Mouse (Mus musculus) retina, embryonic 14.5 days (tissue): ENCODE data around the gene Zfp788.
A peak's percentile ranks its signal among the peaks of the same experiment; 100 is the strongest.
"Not testable (repeated sequence)": the region's sequence is repeated elsewhere in the genome, so short reads cannot be mapped to it uniquely, and the experiment has no call there.

Experiments used
- DNase-seq: peaks from one replicate; pipeline ENCODE4 v3.0.0-alpha.2; 2015; ENCODE audit warnings: low spot score

Zfp788 gene

DNA sequence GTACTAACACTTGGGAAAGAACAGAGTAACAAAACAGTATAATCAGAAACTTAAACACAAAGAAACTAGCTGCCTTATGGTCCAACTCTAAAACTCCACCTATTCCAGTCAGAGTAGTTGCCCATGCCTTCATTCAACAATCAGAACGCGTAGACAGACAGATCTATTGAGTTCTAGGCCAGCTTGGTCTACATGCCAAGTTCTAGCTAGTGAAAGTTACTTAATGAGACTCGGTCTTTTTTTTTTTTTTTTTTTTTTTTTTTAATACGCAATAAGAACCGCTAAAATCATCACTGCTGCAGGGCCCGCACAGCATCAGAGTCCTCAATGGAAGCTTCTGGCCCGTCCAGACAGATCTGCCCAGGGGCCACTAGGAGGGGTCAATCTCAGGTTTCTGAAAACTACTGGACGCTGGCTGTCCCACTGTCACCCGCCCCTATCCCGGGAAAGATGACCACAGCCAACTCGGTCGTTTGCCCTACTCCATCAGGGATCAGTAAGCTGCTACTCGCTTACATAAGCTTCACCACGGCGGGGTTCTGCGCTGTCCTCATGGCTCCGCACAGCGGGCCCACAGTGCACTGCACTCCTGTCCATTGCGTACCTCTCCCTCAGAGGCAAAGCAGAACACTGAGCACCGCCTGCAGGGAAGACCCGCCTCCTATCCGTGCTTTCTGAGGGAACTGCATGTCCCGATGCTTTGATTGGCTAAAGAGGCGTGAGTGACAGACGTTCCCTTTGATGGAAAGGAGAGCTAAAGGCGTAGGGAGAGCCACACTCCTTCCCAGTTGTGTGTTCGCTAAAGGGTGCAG is at the start of gene Zfp788:
Gene Zfp788 (plus strand): TSS at position 795 of the 812 bp plus-strand sequence.
- DNase-seq = peak; percentile 93

DNA sequence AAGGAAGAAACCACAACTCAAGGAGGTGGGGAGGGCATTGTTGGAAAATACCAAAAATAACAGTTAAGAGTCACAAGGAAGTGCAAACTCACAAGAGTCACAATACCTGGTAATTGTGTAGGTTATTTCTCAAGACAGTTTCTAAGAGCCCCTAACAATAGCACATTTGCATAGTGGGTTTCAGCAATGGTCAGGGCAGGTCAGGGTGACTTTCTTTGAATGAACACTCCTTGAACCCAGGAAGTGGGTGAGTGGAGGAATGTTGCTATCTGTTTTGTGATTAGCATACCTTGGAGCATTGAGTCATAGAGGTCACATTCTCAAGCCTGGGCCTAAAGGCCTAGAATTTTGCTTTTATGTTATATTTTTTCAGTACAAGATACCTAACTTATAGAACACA is 45.2 kb upstream of the Zfp788 start:
- DNase-seq = not testable (repeated sequence)

DNA sequence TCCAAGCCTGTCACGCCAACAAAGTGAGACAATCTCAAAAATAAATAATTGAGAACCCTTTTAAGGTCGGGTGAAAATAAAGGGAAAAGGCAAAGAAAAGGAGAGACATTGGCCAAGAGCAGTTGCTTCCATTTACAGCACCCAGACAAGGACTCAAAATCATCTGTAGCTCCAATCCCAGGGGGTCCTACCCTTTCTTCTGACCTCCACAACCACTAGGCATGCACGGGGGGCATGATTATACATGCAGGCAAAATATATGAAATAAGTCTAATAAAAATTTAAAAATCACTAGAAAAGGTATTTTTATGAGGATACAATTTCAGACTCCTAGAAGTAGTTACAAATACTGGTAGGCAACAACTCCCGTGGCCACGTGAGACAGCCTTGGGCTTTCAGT is 34.4 kb upstream of the Zfp788 start:
- no peak for DNase-seq

DNA sequence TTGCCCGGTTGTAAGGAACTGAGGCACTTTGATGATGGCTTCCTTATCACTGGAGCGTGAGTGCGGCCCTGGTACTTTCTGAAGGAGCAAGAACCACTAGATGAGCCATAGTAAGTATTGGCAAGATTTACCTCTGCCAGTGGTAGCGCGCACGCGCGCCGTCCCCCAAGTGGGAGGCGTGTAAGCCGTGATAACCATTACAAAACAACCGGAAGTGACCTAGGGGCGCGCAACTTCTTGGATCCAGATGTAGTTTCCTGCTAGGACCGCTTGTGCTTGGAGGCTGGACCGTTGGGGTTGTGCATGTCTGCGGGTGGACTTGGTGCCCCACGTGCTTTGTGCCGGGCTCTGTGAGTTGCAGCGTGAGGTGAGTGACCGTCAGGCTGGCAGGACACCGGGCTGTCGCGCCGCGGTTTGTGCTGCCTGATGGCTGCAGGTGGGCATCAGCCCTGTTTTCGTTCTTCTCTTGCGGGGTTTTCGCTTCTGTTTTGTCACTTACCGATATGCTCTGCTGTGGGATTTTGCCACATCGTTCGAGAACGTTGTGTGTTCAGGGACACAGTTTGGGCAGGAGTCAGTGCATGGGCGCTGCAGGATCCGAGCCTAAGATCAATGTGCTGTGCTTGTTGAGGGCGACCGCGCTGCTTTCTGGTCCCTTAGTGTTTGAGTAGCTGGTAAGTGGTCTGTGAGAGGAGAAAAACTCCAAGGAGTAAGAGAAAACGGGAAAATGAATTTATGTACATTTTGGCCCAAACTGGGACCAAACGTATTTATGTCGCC is 33.8 kb upstream of the Zfp788 start, which contains the start of gene 2610021A01Rik:
Gene 2610021A01Rik (plus strand): TSS at position 197 of the 780 bp plus-strand sequence.
- DNase-seq = peak; percentile 94

DNA sequence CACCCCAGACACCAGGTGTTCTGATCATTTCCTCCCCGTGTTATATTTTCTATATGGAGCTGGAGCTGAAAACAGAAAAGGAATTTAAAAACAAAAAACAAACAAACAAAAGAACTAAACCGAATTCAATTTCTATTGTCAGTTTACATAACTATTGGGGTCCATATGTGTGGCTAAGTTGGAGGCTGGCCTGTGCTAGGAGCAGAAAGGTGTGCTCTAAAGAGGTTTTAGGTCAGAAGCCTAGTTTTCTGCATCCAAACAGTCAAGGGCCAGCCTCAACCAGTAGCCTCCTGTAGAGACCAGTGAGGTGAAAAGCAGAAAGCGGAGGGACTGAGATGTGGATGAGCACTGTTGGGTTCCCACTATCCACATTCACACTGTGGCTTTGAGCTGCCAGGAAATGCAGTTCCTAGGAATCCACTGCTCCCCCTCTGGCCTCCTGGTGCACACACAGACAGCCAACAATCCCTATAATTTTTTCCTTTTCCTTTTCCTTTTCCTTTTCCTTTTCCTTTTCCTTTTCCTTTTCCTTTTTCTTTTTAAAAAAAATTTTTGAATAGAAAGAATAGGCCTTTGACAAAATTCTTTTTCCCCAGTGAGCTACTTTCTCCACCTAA is 33.0 kb upstream of the Zfp788 start:
- DNase-seq = peak; percentile 36

DNA sequence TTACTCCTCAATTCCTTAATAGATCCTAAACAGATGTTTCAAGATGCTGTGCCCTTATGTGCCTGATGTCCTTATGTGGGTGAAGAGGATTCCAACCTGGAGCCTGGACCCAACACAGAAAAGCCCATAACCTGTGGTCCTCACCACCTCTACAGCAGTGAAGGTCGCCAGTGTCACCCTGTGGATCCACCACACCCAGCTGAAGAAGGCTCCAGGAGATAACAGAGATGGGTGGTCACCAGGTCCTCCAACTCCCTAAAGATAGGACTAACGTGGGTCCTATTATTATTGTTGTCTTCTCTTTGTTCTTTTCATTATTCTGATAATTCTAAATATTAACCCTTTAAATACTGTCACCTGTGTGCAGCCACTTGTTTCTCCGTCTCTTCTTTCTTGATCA is 21.3 kb upstream of the Zfp788 start:
- no peak for DNase-seq

DNA sequence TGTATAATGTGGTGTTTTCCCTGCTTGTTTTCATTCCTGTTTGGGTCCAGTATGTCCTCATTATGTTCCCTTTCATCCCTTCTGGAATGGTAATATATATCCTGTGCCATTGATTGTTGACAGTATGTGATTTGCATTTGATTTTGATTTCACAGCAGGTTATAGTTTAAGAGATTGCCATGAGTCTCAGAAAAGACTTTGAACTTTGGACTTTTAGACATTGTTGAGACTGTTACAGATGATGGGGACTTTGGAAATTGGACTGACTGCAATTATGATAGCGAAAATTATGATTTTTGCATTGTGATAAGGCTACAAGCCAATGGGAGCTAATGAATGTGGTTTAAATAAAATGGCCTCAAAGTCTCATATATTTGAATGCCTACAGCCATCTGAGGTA is 16.8 kb upstream of the Zfp788 start:
- DNase-seq = not testable (repeated sequence)

DNA sequence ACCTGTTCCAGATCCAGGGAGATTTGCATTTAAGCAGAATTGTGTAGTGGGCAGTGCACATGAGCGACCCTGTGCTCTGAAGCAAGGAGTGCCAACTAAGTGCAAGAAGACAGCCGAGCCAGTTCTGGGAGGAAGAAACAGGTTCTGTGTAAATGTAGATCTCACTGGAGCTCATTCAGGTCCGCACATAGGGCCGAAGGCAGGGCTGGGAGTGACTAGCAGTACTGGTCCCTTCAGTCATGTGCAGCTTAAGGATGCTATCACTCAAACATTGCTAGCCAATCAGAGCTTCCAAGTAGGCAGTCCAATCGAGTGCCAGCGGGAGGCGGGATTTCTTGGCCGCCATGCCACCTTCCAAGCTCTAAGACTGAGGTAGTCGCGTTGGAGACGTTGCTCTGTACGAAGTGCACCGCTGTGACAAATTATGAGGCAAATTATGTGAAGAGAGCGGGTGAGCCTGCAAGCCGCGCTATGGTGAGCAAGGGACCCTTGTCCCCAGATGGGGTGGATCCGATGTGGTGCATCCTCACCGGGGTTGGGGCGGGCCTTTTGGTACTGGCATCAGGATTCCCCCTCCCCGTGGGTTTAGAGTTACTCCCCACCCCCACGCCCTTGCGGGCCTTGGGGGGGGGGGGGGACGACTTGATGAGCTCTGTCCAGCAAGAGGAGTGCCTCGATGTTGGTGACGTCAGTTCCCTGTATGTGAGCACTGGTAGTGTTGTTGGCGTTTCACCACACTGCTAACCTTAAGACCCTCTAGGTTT is 400 bp downstream of the Zfp788 start:
- peak; percentile 96 for DNase-seq

DNA sequence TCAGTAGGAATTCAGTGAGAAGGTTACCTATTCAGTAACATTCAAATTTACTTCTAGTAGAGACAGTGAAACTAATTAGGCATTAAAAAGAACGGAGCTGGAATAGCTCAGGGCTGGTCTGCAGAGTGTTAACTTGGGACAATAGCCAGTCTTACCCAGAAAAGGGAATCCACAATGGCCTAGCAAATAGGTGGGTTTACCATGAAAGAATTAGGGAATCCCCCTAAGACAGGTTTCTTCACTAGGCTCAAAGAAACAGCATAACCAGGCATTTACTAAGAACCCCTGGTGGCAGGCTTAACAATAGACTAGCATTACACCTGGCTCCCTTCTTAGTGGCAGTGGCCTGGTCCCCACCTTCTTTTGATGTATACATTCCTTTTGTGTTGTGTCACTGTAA is 41.3 kb downstream of the Zfp788 start:
- not testable (repeated sequence) for DNase-seq
